Mouse (Mus musculus): ENCODE measurements around the gene Trim65. TPM values are rescaled to one million over a fixed set of nuclear protein-coding genes. Genes with fewer than 3 reads are reported as not detected.

The Trim65 gene
- polyA plus RNA-seq, 1 experiment, result 2.9 TPM

DNA sequence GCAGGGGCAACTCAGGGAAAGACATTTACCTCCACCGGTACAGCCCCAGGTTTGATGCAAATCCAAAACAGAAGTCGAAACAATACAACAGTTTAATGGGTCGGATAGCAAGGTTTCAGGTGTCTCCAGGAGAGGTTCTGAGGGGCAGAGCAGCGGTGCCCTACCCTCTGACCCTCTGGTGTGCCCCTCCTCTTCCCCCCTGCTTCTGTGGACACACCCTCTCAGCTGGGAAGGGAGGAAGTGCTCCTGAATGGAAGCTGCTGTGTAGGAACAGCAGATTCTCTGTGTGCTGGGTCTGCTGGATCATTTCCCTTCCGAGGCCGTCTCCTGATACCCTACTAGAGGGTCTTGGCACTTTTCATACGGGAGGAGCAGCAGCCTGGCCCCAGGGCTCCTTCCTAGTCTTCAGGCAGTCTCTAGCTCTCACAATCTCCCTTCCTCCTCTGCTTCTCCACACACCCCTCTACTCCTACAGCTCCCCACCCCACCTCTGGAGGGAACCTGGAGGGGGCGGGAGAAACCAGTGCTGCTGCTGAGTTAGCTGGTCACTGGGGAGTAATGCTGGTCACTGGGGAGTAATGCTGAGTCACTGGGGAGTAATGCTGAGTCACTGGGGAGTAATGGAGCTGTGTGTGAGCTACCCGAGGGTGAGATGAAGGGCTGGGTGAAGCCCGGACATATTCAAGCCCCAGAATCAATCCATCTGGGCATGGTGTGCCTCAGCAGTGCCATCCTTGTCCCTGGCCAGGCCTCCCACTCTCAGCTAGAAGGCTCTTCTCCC lies 11.5 kb upstream of the Trim65 start:
- peaks cover 9% of the 10 kb centered on the region for H3K4me1 ChIP-seq (ENCODE audit: control insufficient read depth, insufficient read depth, low read length)
- no peak overlapping the region for H3K4me3 ChIP-seq (ENCODE audit: insufficient read depth, low read length)
- no peak for TF ChIP-seq POLR2A (IDR thresholded peaks at IDR 0.05; ENCODE audit: low read depth, low read length)
- TF ChIP-seq CTCF (IDR thresholded peaks at IDR 0.05; ENCODE audit: borderline replicate concordance, insufficient read depth, low read length), result no peak
- H3K27ac ChIP-seq (ENCODE audit: insufficient read depth, low read length), result peak overlapping the region; percentile 69; the same call in 1 of the 2 replicates

DNA sequence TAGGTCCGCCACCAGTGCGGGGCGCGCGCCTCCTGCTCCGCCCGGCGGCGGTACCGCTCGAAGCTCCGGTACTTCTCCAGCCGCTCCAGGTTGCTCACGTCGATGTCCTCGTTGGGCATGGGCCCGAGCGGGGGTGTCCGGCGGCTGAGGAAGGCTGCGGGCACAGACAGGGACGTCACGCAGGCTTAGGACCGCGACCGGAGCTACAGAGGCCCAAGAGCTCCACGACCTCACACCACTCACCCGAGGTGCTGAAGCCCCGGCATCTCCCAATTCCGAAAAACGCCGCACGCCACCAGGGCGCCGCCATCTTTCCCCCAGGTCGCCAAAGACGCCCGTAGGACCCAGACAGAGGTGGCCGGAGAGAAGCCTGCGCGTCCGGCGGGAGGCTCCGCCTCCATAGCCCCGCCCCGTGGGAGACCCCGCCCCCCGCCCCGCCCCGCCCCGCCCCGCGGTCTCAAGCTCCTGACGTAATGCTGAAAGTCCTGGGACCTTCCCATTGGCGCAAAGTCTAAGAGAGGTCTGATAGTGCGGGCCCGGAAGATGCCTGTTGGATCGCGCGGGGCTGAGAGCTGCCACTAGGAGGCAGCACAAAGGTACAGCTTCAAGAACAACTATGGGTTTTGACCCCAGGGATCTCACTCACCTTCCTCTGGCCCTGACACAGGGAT lies 7.7 kb upstream of the Trim65 start, which contains the start of gene Mrpl38:
Gene Mrpl38, minus strand, starts transcription at position 401 of the 671 bp plus-strand sequence.
- no peak within 1 kb of the TSS for H3K27ac ChIP-seq (ENCODE audit: insufficient read depth, low read length)

DNA sequence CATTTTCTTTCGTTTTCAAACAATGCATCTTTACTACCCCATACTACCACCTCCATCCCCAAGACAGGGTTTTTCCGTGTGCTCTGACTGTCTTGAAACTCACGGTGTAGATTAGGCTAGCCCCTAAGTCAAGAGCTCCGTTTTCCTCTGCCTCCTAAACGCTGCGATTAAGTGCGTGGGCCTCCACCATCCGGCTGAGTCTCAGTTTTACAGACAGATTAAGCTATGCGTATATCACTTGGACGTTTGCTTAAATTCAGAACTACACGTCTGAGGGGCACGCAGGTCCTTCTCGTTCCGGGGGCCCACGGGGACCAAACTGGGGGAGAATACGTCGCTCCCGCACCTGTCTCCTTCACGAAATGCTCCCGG lies 7.2 kb upstream of the Trim65 start:
- H3K27ac ChIP-seq (ENCODE audit: insufficient read depth, low read length), result no peak overlapping the region
- peak overlapping the region; percentile 96 for H3K4me3 ChIP-seq (ENCODE audit: insufficient read depth, low read length)
- TF ChIP-seq CTCF (IDR thresholded peaks at IDR 0.05; ENCODE audit: borderline replicate concordance, insufficient read depth, low read length), result no peak
- TF ChIP-seq POLR2A (IDR thresholded peaks at IDR 0.05; ENCODE audit: low read depth, low read length), result 0 out of 2 replicates have a peak, but pooled peaks have one; percentile 18
- H3K4me1 ChIP-seq (ENCODE audit: control insufficient read depth, insufficient read depth, low read length), result peaks cover 6% of the 10 kb centered on the region

More for the DNA sequence above, 7.7 kb upstream of the Trim65 start, which contains the start of gene Mrpl38:
- H3K4me1 ChIP-seq (ENCODE audit: control insufficient read depth, insufficient read depth, low read length), result peaks cover 9% of the 10 kb centered on the region
- TF ChIP-seq POLR2A (IDR thresholded peaks at IDR 0.05; ENCODE audit: low read depth, low read length), result peak; percentile 47; the same call in 1 of the 2 replicates
- peak; percentile 74 for TF ChIP-seq CTCF (IDR thresholded peaks at IDR 0.05; ENCODE audit: borderline replicate concordance, insufficient read depth, low read length)
- peak within 1 kb of the TSS; percentile 96 for H3K4me3 ChIP-seq (ENCODE audit: insufficient read depth, low read length)

DNA sequence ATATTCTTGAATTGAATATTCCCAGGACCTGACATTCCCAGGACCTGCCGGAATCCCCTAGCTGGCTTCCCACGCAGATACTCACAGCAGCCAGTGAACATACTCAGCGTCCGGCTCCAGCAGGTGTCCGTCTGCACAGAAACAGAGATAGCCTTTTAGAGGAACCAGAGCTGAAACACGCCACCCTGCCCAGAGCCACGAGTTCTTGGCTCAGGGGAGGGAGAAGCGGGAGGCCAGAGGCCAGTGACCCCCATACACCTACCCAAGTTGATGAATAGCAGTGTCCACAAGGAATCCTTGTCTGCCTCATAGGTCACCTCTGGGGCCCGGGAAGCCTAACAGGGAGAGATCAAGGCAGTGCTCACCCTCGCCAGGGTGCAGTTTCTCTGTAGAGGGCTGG lies 3.2 kb upstream of the Trim65 start:
- TF ChIP-seq POLR2A (IDR thresholded peaks at IDR 0.05; ENCODE audit: low read depth, low read length) (no peak), CTCF (IDR thresholded peaks at IDR 0.05; ENCODE audit: borderline replicate concordance, insufficient read depth, low read length) (no peak)
- Histone ChIP-seq H3K27ac (ENCODE audit: insufficient read depth, low read length) (no peak overlapping the region), H3K4me3 (ENCODE audit: insufficient read depth, low read length) (no peak overlapping the region), H3K4me1 (ENCODE audit: control insufficient read depth, insufficient read depth, low read length) (peaks cover 3% of the 10 kb centered on the region)

DNA sequence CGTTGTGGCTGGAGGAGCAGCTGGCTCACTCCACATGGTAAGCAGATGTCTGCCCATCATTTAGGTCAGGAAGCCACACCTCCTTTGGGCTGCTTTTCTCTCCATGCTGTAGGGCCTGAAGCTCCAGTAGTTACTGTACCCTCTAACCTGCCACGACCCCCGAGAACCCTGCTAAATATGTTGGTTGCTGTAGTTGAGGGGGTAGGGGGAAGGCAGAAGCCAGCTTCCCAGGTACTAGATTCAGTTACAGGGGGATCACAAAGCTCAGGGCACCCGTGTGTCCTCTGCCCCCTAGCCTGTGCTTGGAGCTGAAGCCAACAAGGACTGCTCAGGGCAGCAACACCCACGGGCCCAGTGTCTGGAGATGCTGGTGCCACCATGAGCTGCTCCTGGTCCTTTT lies 2.6 kb upstream of the Trim65 start:
- peaks cover 3% of the 10 kb centered on the region; the same call in 1 of the 2 replicates for H3K4me1 ChIP-seq (ENCODE audit: control insufficient read depth, insufficient read depth, low read length)
- TF ChIP-seq CTCF (IDR thresholded peaks at IDR 0.05; ENCODE audit: borderline replicate concordance, insufficient read depth, low read length) (no peak), POLR2A (IDR thresholded peaks at IDR 0.05; ENCODE audit: low read depth, low read length) (no peak)
- H3K27ac ChIP-seq (ENCODE audit: insufficient read depth, low read length), result no peak overlapping the region
- no peak overlapping the region for H3K4me3 ChIP-seq (ENCODE audit: insufficient read depth, low read length)

DNA sequence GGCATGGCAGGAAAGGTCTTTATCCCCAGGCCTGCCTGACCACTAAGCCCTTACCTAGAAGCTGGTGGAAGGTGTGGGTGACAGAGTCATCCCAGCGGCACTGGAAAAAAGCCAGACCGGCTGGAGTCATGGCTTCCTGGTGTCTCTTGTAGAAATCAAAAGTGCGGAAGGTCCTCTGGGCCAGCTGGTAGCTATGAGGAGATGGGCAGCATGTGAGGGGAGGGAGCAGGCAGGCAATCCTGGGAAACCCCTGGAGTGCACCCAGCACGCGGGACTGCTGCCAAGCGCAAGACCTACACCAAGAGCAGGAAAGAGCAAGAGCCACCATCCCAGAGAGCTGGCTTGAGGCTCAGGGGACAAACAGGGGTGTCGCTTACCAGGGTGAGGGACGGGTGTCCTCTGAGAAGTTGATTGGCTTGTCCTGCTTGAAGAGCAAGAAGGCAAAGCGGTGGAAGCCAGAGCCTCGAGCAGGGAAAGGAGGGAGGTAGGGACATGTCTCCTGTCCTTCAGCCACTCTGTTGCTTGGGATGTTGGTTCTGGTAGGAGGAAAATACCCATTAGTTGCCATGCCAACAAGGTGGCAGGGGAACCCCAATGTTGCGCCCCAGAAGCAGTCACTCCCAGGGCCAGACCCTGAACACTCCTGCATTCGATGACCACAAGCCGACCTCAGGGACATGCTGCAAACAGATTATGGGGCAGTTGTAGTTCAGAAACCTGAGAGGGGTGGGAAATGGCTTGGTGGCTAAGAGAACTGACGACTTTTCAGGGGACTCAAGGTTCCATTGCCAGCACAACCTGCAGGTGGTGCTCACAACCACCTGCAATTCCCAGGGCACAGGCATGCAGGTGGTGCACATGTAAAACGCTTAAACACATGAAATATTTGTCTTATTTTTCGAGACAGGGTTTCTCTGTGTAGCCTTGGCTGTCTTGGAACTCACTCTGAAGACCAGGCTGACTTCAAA lies 1.7 kb upstream of the Trim65 start:
- H3K27ac ChIP-seq (ENCODE audit: insufficient read depth, low read length), result no peak overlapping the region
- TF ChIP-seq CTCF (IDR thresholded peaks at IDR 0.05; ENCODE audit: borderline replicate concordance, insufficient read depth, low read length) (peak; percentile 35; the same call in 1 of the 2 replicates), POLR2A (IDR thresholded peaks at IDR 0.05; ENCODE audit: low read depth, low read length) (no peak)
- no peak overlapping the region for H3K4me3 ChIP-seq (ENCODE audit: insufficient read depth, low read length)
- peaks cover 3% of the 10 kb centered on the region; the same call in 1 of the 2 replicates for H3K4me1 ChIP-seq (ENCODE audit: control insufficient read depth, insufficient read depth, low read length)

DNA sequence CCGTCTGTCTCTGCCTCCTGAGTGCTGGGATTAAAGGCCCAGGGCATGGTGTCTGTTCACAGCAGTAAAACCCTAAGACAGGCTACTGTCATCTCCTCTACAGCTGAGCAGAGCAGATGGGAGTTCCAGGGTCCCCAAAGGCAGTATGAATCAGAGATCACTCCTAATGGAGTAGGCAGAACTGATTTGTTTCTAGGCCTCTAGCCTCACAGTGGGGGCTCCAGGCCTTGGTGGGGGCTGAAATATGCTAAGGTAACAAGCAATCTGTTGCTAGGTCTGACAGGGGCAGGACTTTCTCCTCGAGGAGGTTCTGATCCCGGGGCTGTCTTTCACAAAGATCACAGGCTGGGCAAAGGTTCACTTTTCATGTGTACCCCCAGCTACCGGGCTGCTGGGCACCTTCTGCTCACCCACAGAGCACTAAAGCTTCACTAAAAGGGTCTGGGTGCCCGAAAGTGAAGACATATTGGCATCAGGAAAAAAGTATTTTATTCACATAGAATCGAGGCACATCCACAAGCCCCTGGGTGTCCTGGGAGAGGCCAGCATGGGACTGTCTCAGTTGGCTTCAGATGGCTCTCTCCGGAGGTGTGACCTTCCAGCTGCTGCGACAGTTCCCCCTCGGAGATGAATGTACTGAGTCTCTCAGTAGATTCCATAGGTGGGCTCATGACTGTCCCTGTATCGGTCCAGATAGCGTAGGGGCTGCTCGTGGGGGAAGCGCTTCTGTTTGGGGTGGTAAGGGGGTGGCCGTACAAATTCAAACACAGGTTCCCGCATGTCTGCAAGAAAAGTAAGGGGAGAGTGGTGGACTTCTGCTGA lies 632 bp upstream of the Trim65 start:
- TF ChIP-seq CTCF (IDR thresholded peaks at IDR 0.05; ENCODE audit: borderline replicate concordance, insufficient read depth, low read length), result no peak
- TF ChIP-seq POLR2A (IDR thresholded peaks at IDR 0.05; ENCODE audit: low read depth, low read length), result no peak
- Histone ChIP-seq H3K4me1 (ENCODE audit: control insufficient read depth, insufficient read depth, low read length) (peaks cover 3% of the 10 kb centered on the region; the same call in 1 of the 2 replicates), H3K27ac (ENCODE audit: insufficient read depth, low read length) (peak overlapping the region; percentile 42; the same call in 1 of the 2 replicates), H3K4me3 (ENCODE audit: insufficient read depth, low read length) (no peak overlapping the region; the same call in 1 of the 2 replicates)

DNA sequence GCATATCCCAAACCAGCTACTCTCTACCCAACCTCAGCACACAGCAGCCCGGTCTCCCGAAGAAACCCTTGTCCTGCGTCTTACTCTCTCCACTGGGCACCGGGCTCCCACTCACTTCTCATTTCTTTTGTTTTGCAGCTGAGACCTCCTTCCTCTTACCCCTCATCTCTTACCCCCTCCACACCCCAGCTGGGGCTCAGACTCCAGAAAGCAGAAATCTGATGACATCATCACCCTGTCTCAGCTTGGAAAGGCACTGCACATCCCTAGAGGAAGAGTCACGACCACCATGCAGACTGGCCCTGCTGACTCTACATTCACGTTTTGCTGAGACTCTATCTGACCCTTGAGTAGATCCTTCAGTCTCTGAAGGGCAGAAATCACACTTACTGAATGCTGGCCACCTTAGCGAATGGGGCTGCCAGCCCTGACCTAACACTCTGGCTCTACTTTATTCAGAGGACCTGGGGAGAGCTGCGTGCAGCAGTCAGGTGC lies 888 bp downstream of the Trim65 start:
- no peak for TF ChIP-seq POLR2A (IDR thresholded peaks at IDR 0.05; ENCODE audit: low read depth, low read length)
- no peak for TF ChIP-seq CTCF (IDR thresholded peaks at IDR 0.05; ENCODE audit: borderline replicate concordance, insufficient read depth, low read length)
- no peak overlapping the region for H3K27ac ChIP-seq (ENCODE audit: insufficient read depth, low read length)
- H3K4me3 ChIP-seq (ENCODE audit: insufficient read depth, low read length), result peak overlapping the region; percentile 44; the same call in 1 of the 2 replicates
- H3K4me1 ChIP-seq (ENCODE audit: control insufficient read depth, insufficient read depth, low read length), result peaks cover 3% of the 10 kb centered on the region; the same call in 1 of the 2 replicates
